Mouse (Mus musculus) CH12.LX (cell line): ENCODE measurements around the gene Dyx1c1. TPM values are rescaled to one million over a fixed set of nuclear protein-coding genes. Genes with fewer than 3 reads are reported as not detected.

Experiments used
- DNase-seq: peaks from one replicate; pipeline ENCODE4 v3.0.0-alpha.2; 2013; ENCODE audit errors: extremely low read depth
- H3K27ac ChIP-seq: 2 replicates; pipeline ENCODE4 v1.5.1; 2012; ENCODE audit warnings: low read depth, mild to moderate bottlenecking, control low read depth, moderate library complexity; ENCODE audit not compliant: insufficient read depth
- H3K27me3 ChIP-seq: replicated peaks from 2 replicates; pipeline ENCODE3; 2012; ENCODE audit warnings: inconsistent platforms
- H3K36me3 ChIP-seq, 2 experiments: replicated peaks in 1 of 2; 2 replicates each; pipeline versions ENCODE3 to v1.6.1; 2012; ENCODE audit warnings: inconsistent platforms in 1 of 2, low read length in 1 of 2, mild to moderate bottlenecking in 1 of 2, mixed read lengths in 1 of 2, moderate library complexity in 1 of 2; ENCODE audit not compliant: control insufficient read depth in 1 of 2, insufficient read depth in 1 of 2
- H3K4me1 ChIP-seq, 2 experiments: 2 replicates each; pipeline ENCODE4 v1.6.1; 2012; ENCODE audit warnings: inconsistent platforms in 1 of 2, moderate library complexity in 1 of 2; ENCODE audit not compliant: insufficient read depth in 2 of 2, control insufficient read depth in 1 of 2
- H3K4me2 ChIP-seq: 2 replicates; pipeline ENCODE4 v1.6.1; 2012; ENCODE audit warnings: low read depth, mild to moderate bottlenecking, control low read depth; ENCODE audit not compliant: poor library complexity, insufficient read depth, severe bottlenecking
- H3K4me3 ChIP-seq, 3 experiments: fragments of 150-350 bp in 1 of 3; sonication (generic) in 1 of 3; replicated peaks in 1 of 3; 2 replicates each; pipeline versions ENCODE3 to v1.5.1; 2011 to 2012; ENCODE audit warnings: low read depth in 2 of 3, low read length in 2 of 3, mild to moderate bottlenecking in 2 of 3, moderate library complexity in 2 of 3, control low read depth in 1 of 3, improper control_type of control experiment in 1 of 3, inconsistent platforms in 1 of 3, mixed read lengths in 1 of 3; ENCODE audit not compliant: poor library complexity in 1 of 3
- H3K79me2 ChIP-seq: replicated peaks from 2 replicates; pipeline ENCODE4 v1.6.1; 2012; ENCODE audit warnings: mild to moderate bottlenecking, moderate library complexity; ENCODE audit not compliant: control insufficient read depth, poor library complexity, insufficient read depth, severe bottlenecking; ENCODE audit errors: extremely low read depth
- H3K9ac ChIP-seq: 2 replicates; pipeline ENCODE4 v1.6.1; 2012; ENCODE audit warnings: low read depth, mild to moderate bottlenecking, control low read depth, moderate library complexity; ENCODE audit not compliant: insufficient read depth
- H3K9me3 ChIP-seq: replicated peaks from 2 replicates; pipeline ENCODE3; 2012; ENCODE audit warnings: low read length, inconsistent platforms, mixed read lengths
- BHLHE40 ChIP-seq: IDR thresholded peaks from 2 replicates; pipeline ENCODE4 v1.6.1; 2011; ENCODE audit warnings: mild to moderate bottlenecking, low read depth, low read length, improper control_type of control experiment
- CHD1 ChIP-seq: IDR thresholded peaks from 2 replicates; pipeline ENCODE4 v1.6.1; 2012; ENCODE audit warnings: low read depth, low read length, improper control_type of control experiment, inconsistent platforms
- CHD2 ChIP-seq: IDR thresholded peaks from 2 replicates; pipeline ENCODE4 v1.6.1; 2011; ENCODE audit warnings: low read length, improper control_type of control experiment
- CTCF ChIP-seq, 2 experiments: IDR thresholded peaks in 1 of 2; conservative IDR thresholded peaks in 1 of 2; 2 replicates each; pipeline ENCODE4 v1.5.1; 2011 to 2012; ENCODE audit warnings: low read depth in 2 of 2, low read length in 2 of 2, improper control_type of control experiment in 1 of 2, inconsistent platforms in 1 of 2, mild to moderate bottlenecking in 1 of 2, moderate library complexity in 1 of 2
- E2F4 ChIP-seq: IDR thresholded peaks from 2 replicates; pipeline ENCODE4 v1.6.1; 2011; ENCODE audit warnings: low read depth, low read length, improper control_type of control experiment; ENCODE audit not compliant: insufficient replicate concordance
- ELF1 ChIP-seq: IDR thresholded peaks from 2 replicates; pipeline ENCODE4 v1.6.1; 2014; ENCODE audit warnings: low read depth, mild to moderate bottlenecking, inconsistent platforms, low read length, improper control_type of control experiment
- ETS1 ChIP-seq: conservative IDR thresholded peaks from 2 replicates; pipeline ENCODE4 v1.6.1; 2012; ENCODE audit warnings: low read depth, mild to moderate bottlenecking, inconsistent platforms, low read length, improper control_type of control experiment, moderate library complexity
- GABPA ChIP-seq: IDR thresholded peaks from 2 replicates; pipeline ENCODE4 v1.6.1; 2012; ENCODE audit warnings: low read depth, low read length, improper control_type of control experiment, inconsistent platforms; ENCODE audit not compliant: insufficient replicate concordance
- HCFC1 ChIP-seq: IDR thresholded peaks from 2 replicates; pipeline ENCODE4 v1.6.1; 2012; ENCODE audit warnings: low read depth, mild to moderate bottlenecking, inconsistent platforms, low read length, improper control_type of control experiment
- IRF4 ChIP-seq: IDR thresholded peaks from 2 replicates; pipeline ENCODE4 v1.6.1; 2014; ENCODE audit warnings: low read depth, mild to moderate bottlenecking, inconsistent platforms, low read length, improper control_type of control experiment
- JUN ChIP-seq: IDR thresholded peaks from 2 replicates; pipeline ENCODE4 v1.6.1; 2011; ENCODE audit warnings: low read depth, mild to moderate bottlenecking, low read length, improper control_type of control experiment, moderate library complexity; ENCODE audit not compliant: insufficient read depth
- JUND ChIP-seq: conservative IDR thresholded peaks from 2 replicates; pipeline ENCODE4 v1.6.1; 2011; ENCODE audit warnings: low read depth, low read length, improper control_type of control experiment
- KAT2A ChIP-seq: IDR thresholded peaks from 2 replicates; pipeline ENCODE4 v1.6.1; 2012; ENCODE audit warnings: low read length, improper control_type of control experiment, inconsistent platforms; ENCODE audit not compliant: insufficient replicate concordance
- MAFK ChIP-seq: IDR thresholded peaks from 2 replicates; pipeline ENCODE4 v1.6.1; 2011; ENCODE audit warnings: low read length, improper control_type of control experiment; ENCODE audit not compliant: insufficient replicate concordance
- MEF2A ChIP-seq: IDR thresholded peaks from 2 replicates; pipeline ENCODE4 v1.6.1; 2014; ENCODE audit warnings: low read depth, mild to moderate bottlenecking, inconsistent platforms, low read length, improper control_type of control experiment, borderline replicate concordance
- MXI1 ChIP-seq: IDR thresholded peaks from 2 replicates; pipeline ENCODE4 v1.6.1; 2011; ENCODE audit warnings: mild to moderate bottlenecking, low read depth, low read length, improper control_type of control experiment
- MYC ChIP-seq: IDR thresholded peaks from 2 replicates; pipeline ENCODE4 v1.6.1; 2011; ENCODE audit warnings: low read depth, mild to moderate bottlenecking, improper control_type of control experiment, low read length
- NELFE ChIP-seq: IDR thresholded peaks from 2 replicates; pipeline ENCODE4 v1.6.1; 2011; ENCODE audit warnings: low read depth, low read length, improper control_type of control experiment
- NRF1 ChIP-seq: IDR thresholded peaks from 2 replicates; pipeline ENCODE4 v1.6.1; 2014; ENCODE audit warnings: low read depth, mild to moderate bottlenecking, inconsistent platforms, low read length, improper control_type of control experiment, moderate library complexity
- PAX5 ChIP-seq: IDR thresholded peaks from 2 replicates; pipeline ENCODE4 v1.6.1; 2012; ENCODE audit warnings: low read length, inconsistent platforms, mixed read lengths
- POLR2AphosphoS2 ChIP-seq: IDR thresholded peaks from 2 replicates; pipeline ENCODE4 v1.6.1; 2011; ENCODE audit warnings: low read depth, low read length, improper control_type of control experiment
- RAD21 ChIP-seq: IDR thresholded peaks from 2 replicates; pipeline ENCODE4 v1.6.1; 2011; ENCODE audit warnings: low read depth, mild to moderate bottlenecking, low read length, improper control_type of control experiment, moderate library complexity
- SIN3A ChIP-seq: IDR thresholded peaks from 2 replicates; pipeline ENCODE4 v1.6.1; 2012; ENCODE audit warnings: low read length, improper control_type of control experiment, inconsistent platforms
- SMC3 ChIP-seq: IDR thresholded peaks from 2 replicates; pipeline ENCODE4 v1.6.1; 2011; ENCODE audit warnings: low read depth, low read length, improper control_type of control experiment
- TBP ChIP-seq: conservative IDR thresholded peaks from 2 replicates; pipeline ENCODE4 v1.6.1; 2011; ENCODE audit warnings: low read depth, low read length, improper control_type of control experiment
- TCF12 ChIP-seq: IDR thresholded peaks from 2 replicates; pipeline ENCODE4 v1.6.1; 2014; ENCODE audit warnings: low read depth, mild to moderate bottlenecking, inconsistent platforms, low read length, improper control_type of control experiment
- USF2 ChIP-seq: conservative IDR thresholded peaks from 2 replicates; pipeline ENCODE4 v1.6.1; 2011; ENCODE audit warnings: low read depth, low read length, improper control_type of control experiment
- ZKSCAN1 ChIP-seq: IDR thresholded peaks from 2 replicates; pipeline ENCODE4 v1.6.1; 2012; ENCODE audit warnings: low read depth, inconsistent platforms, low read length, improper control_type of control experiment, borderline replicate concordance
- ZMIZ1 ChIP-seq: IDR thresholded peaks from 2 replicates; pipeline ENCODE4 v1.6.1; 2012; ENCODE audit warnings: low read depth, mild to moderate bottlenecking, inconsistent platforms, low read length, improper control_type of control experiment
- ZNF384 ChIP-seq: IDR thresholded peaks from 2 replicates; pipeline ENCODE4 v1.6.1; 2012; ENCODE audit warnings: low read depth, low read length, improper control_type of control experiment, inconsistent platforms
- dilution Hi-C: fragments of 300-500 bp; cut with MboI; formaldehyde crosslinking; loops from 2 replicates; pipeline ENCODE4 v1.14.3; 2020; ENCODE audit warnings: low sequenced_read_pairs; ENCODE audit not compliant: extremely low pct_unique_long_range_greater_than_20kb, extremely low pct_ligation_motif_present
- in situ Hi-C: fragments of 300-500 bp; cut with MboI; formaldehyde crosslinking; loops from 3 replicates; pipeline ENCODE4 v1.14.3; 2019; ENCODE audit warnings: low sequenced_read_pairs, low pct_ligation_motif_present, low pct_unique_long_range_greater_than_20kb, mixed read lengths
- polyA plus RNA-seq: library from polyadenylated mRNA; unstranded; fragments of >175 nt; gene quantifications from 2 replicates; pipeline ENCODE4 v1.2.1, GENCODE M21; 2012; ENCODE audit warnings: low read depth; ENCODE audit not compliant: insufficient read length
- total RNA-seq, 2 experiments: library from RNA; depleted of rRNA; stranded (reverse); fragments of 300-350 nt in 1 of 2; fragments of >200 nt in 1 of 2; gene quantifications; 2 replicates each; pipeline ENCODE4 v1.2.3; 2012 to 2014

The Dyx1c1 gene
- total and polyA plus RNA-seq, 3 experiments, result 3.4 to 6.8 (median 6.1) TPM

DNA sequence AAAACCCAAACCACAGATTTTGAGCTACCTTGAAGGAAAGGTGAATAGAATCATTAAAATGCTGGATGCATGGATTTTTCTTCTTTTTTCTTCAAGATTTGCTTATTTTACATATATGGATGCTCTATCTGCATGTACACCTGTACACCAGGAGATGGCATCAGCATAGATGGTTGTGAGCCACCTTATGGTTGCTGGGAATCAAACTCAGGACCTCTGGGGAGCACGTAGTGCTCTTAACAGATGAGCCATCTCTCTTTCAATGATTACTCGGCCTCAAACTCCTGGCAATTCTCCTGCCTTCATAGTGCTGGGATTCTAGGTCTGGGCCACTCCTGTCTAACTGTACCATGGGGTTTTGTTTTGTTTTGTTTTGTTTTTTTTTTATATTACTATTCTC lies 24.5 kb downstream of the Dyx1c1 start:
- in situ Hi-C loops, result no loop called here
- Histone ChIP-seq H3K79me2 (no peaks in the 10 kb centered on the region), H3K4me2 (no peak overlapping the region), H3K9ac (no peak overlapping the region), H3K4me1 (peaks cover 3 to 23% of the 10 kb centered on the region in 2 experiments; a peak in 3 of 4 replicates), H3K27me3 (peaks cover 2% of the 10 kb centered on the region), H3K36me3 (no peaks in the 10 kb centered on the region), H3K9me3 (no peaks in the 10 kb centered on the region), H3K27ac (no peak overlapping the region), H3K4me3 (no peak overlapping the region)
- dilution Hi-C loops, result no loop called here
- DNase-seq, result no peak
- TF ChIP-seq RAD21 (no peak; the same call in 1 of the 2 replicates), SMC3 (peak; percentile 38), CTCF (conservative IDR thresholded peaks at IDR 0.05 in 1 of 2, IDR thresholded peaks at IDR 0.05 in 1 of 2; ENCODE audit: low read depth in 2 of 2, low read length in 2 of 2) (peak in 1 of 2 experiments; percentile 47; a peak in 2 of 4 replicates), JUND (no peak), BHLHE40 (no peak), ELF1 (no peak)

- no peak within 1 kb of the TSS for H3K27ac ChIP-seq
- dilution Hi-C loops, result no loop called here
- H3K9ac ChIP-seq, result peak within 1 kb of the TSS; percentile 65
- in situ Hi-C loops, result no loop called here
- peak; percentile 97 for DNase-seq
- no peaks in the 10 kb centered on the region for H3K36me3 ChIP-seq
- H3K79me2 ChIP-seq, result no peaks in the 10 kb centered on the region; the same call in 1 of the 2 replicates
- H3K9me3 ChIP-seq, result no peaks in the 10 kb centered on the region
- peaks cover 2% of the 10 kb centered on the region for H3K27me3 ChIP-seq
- H3K4me2 ChIP-seq, result peak within 1 kb of the TSS; percentile 95
- peaks cover 3 to 23% of the 10 kb centered on the region in 2 experiments; a peak in 3 of 4 replicates for H3K4me1 ChIP-seq
- H3K4me3 ChIP-seq, result peak within 1 kb of the TSS; percentile 69 to 80 (median 72)
- TF ChIP-seq BHLHE40 (peak; percentile 45), MYC (peak; percentile 42; the same call in 1 of the 2 replicates), MEF2A (no peak), NELFE (no peak), ZKSCAN1 (no peak), JUN (no peak), HCFC1 (peak; percentile 100), ZNF384 (no peak), POLR2AphosphoS2 (no peak; the same call in 1 of the 2 replicates), MXI1 (peak; percentile 95), E2F4 (no peak), NRF1 (peak; percentile 61), GABPA (peak; percentile 88; the same call in 1 of the 2 replicates), MAFK (no peak), RAD21 (no peak), ETS1 (no peak), CHD1 (no peak), SIN3A (peak; percentile 98), TCF12 (no peak; the same call in 1 of the 2 replicates), ELF1 (peak; percentile 94), CHD2 (no peak), ZMIZ1 (no peak), IRF4 (no peak), TBP (no peak), KAT2A (peak; percentile 98), USF2 (no peak), PAX5 (no peak)
Observed at GRCm38 (mm10) chr9:72985250-72986220, 26.9 kb downstream of the Dyx1c1 start, which contains the start of the genes Ccpg1os and Ccpg1. TSS of gene Ccpg1os (minus strand) at chr9:72985382. TSS of gene Ccpg1 (plus strand) at chr9:72985429.
